Mouse (Mus musculus) cerebellum, adult 11-12 months (tissue): ENCODE results near the gene Tpsg1.

Experiments used
- DNase-seq: peaks from one replicate; pipeline ENCODE4 v3.0.0; 2022

The Tpsg1 gene

DNA sequence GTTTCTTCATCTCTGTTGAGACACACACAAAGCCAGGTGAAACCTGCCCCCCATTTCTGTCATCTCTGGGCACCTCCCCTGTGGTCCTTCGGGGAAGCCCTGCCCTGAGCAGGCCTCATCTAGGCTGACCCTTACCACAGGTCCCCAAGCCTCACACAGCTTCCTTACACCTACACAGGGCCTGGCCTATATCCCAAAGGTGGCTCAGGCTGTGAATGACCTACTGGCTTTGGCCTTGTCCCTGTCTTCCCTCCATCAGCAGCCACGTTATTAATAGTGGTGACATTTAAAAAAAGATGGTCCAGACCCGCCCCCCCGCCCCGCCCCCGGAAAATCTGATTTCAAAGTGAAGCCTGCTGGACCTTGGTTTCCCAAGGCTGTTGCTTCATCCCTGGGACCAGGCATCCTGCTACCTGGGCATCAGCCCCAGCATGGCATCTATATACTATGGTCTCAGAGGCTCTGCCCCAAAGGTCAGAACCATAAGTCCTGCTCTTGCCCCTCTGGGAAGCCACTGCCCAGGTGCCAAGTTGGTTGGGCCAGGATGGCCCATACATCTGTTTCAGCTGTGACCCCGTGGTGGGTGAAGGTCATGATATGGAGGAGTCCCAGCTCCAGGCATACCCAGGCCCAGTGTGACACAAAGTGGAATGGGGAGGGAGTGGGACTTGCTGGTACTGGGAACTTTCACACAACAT lies 39.4 kb downstream of the Tpsg1 start:
- no peak for DNase-seq

DNA sequence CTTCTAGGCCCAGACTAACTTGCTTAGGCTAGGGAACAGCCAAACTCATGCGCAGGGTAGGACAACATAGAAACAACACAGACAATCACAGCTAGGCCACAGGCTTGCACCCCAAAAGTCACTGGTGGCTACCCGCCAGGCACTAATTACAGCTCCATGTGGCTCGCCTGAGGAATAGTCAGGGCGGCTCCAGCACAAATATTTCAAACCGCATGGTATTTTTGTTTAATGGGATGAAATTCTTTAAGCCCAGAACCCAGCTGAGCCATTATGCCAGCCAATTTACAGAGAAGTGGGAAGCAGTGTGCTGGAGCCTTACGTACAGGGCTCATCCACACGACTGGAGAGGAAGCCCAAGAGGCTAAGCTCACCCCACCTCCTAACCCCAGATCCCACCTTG lies 40.5 kb downstream of the Tpsg1 start:
- DNase-seq = no peak

DNA sequence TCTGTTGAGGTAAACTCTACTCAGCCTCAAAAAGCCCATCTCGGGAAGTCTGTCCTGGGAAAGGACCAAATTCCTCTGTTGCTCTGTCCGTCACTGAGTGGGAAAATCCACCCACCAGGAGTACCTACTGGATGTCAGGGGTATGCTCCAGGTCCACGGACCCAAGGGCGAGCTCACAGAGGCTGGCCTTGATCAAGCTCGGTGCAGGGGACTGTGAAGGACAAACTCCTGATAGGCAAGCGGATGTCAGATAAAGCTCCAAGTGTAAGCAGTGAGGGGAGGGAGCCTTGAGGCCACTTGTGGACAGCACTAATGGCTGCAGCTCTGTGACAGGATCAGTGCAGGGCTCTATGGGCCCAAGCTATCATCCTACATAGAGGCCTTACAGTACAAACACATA lies 41.1 kb downstream of the Tpsg1 start:
- DNase-seq = no peak

DNA sequence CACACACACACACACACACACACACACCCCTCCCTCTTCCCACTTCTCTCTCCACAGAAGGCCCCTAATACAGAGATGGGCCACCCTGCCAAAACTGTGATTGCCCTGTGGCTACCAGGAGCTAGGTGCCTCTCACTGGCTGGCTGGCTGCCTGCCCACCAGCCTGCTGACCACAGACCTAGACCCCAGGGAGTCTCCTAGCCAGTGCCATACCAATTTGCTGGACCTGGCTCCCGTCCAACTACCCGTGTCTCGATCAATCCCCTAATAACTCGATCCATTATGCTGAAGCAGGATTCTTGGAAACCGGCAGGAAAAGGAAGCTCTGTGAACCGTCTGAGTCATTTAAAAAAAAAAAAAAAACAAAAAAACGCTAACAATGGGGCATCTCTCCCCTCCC lies 41.7 kb downstream of the Tpsg1 start:
- no peak for DNase-seq

DNA sequence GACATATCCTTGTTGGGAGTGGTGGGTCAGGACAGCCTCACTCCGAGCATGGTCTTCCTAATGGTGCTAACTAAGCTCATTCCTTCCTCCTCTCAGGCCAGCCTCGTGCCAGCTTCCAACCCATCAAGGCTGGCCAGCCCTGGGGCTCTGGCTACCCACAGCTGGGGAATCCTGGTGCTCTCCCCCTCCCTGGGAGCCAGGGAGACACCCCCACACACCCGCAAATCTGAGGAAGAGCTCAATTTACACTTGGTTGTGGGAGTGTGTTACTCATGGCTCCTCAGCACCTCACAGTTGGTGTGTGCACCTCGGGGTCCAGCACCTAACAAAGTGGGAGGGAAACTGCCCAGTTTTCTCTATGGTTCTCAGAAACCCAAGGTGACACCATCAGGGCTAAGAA lies 42.2 kb downstream of the Tpsg1 start:
- no peak for DNase-seq

DNA sequence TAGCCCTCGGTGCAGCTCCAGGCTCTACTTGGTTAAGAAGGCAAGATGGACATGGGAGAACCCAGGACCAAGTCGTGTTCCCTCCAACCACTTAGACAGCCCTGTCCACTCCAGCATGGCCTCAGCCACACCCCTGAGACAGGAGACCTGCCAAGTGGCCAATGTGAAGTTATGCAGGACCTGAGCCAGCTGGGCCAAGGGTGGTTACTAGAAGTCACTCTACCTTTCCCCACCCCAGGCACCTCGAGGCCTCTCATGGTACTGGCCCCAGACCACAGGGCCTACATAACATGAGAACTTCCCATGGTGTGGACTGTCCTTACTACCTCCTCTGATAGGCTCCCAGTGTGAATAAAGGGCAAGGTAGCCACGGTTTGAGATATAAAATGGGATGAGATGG lies 45.1 kb downstream of the Tpsg1 start:
- no peak for DNase-seq

DNA sequence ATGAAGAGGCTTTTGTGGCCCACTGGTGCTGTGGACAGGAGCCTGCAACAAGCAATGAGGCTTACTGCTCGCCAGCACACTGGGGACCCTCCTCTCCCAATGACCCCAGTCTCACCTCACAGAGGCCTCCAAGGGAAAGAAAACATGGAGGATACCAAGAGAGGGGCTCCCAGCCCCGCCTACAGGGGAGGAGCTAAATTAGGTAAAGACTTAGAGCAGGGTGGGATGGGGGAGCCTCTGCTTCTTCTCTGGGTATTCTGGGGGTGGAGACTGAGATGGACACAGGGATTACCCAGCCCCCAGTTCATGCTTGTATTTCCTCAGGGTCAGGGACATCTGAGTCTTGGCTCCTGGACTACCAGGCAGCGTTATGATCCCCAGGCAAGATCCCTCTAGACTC lies 45.8 kb downstream of the Tpsg1 start:
- DNase-seq = no peak

DNA sequence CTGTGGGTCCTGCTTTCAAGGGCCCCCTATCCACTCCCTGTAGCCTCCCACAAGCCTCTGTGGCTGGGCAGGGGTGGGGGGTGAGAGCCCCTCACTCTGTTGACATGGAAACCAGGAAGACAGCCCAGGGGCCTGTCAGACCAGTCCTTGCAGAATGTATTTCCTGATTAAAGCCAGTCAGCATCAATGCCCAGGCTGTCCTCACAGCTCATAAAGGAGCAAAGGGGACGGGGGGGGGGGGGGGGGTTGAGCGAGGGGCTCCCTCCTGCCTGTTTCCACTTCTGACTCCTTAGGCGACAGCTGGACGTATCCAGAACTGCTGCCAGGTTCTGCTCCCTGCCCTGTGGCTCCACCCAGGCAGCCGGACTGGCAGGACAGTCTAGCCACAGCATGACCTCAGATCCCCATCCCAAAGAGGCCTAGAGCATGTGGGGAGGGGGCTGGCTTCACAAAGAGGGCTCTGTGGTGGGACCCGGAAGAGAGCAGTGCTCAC lies 46.4 kb downstream of the Tpsg1 start:
- DNase-seq = no peak

DNA sequence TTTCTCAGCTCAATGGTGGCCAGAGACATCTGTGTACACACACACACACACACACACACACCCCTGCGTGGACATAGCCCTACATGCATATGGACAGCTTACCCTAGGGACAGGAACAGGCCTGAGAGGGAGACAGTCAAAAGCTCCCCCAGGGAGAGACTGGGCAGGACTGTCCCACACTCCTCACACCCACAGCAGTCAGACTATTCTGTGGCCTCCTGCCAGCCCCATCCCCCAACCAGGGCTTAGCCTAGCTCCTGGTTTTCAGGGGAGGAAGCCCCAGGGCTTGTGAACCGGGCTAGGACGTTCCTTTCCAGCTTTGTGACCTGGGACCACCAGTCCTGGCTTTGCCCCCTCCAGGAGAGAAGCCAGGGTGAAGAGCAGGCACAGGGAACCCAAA lies 47.1 kb downstream of the Tpsg1 start:
- DNase-seq = no peak

DNA sequence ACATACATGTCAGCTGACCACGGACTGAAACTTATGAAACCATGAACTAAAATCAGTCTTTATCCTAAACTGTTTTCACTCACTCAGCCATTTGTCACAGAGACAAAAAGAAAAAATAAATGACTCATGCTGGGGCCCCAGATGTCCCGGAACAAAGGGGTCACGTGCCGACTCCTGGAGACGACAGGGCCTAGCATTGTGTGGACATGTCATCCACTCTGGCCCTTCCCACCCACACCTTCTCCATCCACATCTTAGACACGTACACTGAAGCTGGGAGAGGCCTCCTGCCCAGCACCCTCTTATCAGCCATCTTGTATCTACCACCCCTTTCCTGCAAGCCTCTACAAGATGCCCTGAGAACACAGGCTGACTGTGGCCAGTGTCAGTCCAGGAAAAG lies 48.9 kb downstream of the Tpsg1 start:
- no peak for DNase-seq

DNA sequence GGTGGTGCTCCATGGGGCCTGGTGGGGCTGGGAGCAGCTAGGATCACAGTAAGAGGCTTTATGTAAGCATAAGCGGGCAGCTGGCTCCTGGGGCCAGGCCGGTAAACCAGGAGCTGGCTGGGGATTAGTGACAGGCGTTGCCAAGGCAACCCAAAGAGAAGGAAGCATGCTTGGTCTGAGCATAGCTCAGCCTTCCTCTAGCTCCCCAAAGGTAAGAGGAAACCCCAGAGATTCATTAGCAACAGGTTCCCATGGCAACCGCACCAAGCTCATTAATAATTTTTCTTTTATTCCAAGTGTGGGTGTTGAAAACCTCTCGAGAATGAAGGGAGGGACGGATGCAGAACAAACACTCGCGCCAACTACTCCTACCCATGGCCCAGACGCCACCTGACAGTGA lies 49.9 kb downstream of the Tpsg1 start:
- DNase-seq = no peak

DNA sequence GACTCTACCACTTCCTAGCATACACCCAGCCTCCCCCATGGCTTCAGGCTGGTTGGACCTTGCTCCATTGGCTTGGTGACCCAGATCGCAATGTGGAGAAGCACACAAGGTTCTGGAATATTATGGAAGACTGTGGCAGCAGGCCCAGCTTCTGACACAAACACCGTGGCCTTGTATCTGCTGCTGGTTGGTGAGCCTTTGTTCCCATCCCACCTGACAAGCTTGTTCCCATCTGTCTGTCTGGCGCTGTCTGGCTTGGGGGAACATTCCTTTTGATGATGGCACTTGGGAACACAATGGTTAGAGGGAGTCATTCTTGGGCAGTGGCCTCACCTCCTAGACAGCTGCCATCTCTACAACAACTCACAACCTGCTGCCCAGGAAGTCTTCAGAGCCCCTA lies 51.9 kb downstream of the Tpsg1 start:
- DNase-seq = no peak
